Mouse (Mus musculus) liver, embryonic 12.5 days (tissue): Measurements from ENCODE around the gene Lrp10. TPM values are rescaled to one million over a fixed set of nuclear protein-coding genes. Genes with fewer than 3 reads are reported as not detected.

Experiments used
- ATAC-seq: fragments of 200-750 bp; cut with Nextera tagmentation; 2 replicates; pipeline ENCODE4 v1.8.0; 2017; ENCODE audit warnings: moderate number of reproducible peaks, mild to moderate bottlenecking, moderate library complexity
- H3K27ac ChIP-seq: fragments of 300-500 bp; sonication (generic); 2 replicates; pipeline ENCODE4 v1.5.1; 2016; ENCODE audit warnings: mild to moderate bottlenecking
- H3K27me3 ChIP-seq: fragments of 300-500 bp; sonication (generic); replicated peaks from 2 replicates; pipeline ENCODE4 v1.6.1; 2016; ENCODE audit warnings: mild to moderate bottlenecking, moderate library complexity
- H3K36me3 ChIP-seq: fragments of 300-500 bp; sonication (generic); 2 replicates; pipeline ENCODE4 v1.6.1; 2016; ENCODE audit warnings: mild to moderate bottlenecking, moderate library complexity
- H3K4me1 ChIP-seq: fragments of 300-500 bp; sonication (generic); 2 replicates; pipeline ENCODE4 v1.6.1; 2016
- H3K4me2 ChIP-seq: fragments of 300-500 bp; sonication (generic); 2 replicates; pipeline ENCODE4 v1.6.1; 2016; ENCODE audit warnings: mild to moderate bottlenecking, moderate library complexity
- H3K4me3 ChIP-seq: fragments of 300-500 bp; sonication (generic); 2 replicates; pipeline ENCODE4 v1.5.1; 2016; ENCODE audit warnings: mild to moderate bottlenecking, moderate library complexity
- H3K9ac ChIP-seq: fragments of 300-500 bp; sonication (generic); 2 replicates; pipeline ENCODE4 v1.6.1; 2016; ENCODE audit warnings: mild to moderate bottlenecking, moderate library complexity
- H3K9me3 ChIP-seq: fragments of 300-500 bp; sonication (generic); replicated peaks from 2 replicates; pipeline ENCODE4 v1.6.1; 2016; ENCODE audit warnings: mild to moderate bottlenecking, moderate library complexity
- WGBS: fragments of 180-500 bp; shearing (Covaris S2); methylation state at CpG from one replicate; pipeline ENCODE4 v1.1.7; 2016; ENCODE audit not compliant: insufficient replicate concordance; 5-methylcytosine and 5-hydroxymethylcytosine counted together
- polyA plus RNA-seq: library from polyadenylated mRNA; unstranded; fragments of >200 nt; fragmentation: Nextera tagmentation; extraction: Ambion mirVana; gene quantifications from 2 replicates; pipeline ENCODE4 v1.2.1, GENCODE M21; 2016

Gene Lrp10
- polyA plus RNA-seq, 1 experiment from 2014 or later: 32.9 TPM

DNA sequence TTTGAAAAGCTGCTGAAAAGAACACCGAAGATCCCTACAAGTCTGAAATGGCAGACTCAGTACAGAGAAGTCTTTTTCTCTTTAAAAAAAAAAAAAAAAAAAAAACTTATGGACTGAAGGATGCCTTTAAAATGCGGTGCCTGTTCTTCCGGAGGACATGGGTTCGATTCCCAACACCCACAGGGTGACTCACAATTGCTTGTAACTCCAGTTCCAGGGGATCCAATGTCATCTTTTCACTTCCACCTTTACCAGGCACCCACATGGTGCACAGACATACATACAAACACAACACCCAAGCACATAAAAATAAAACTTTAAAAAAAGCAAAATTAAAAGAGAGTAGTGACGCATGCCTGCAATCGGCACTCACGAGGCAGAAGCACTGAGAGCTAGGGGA is 36.2 kb upstream of the Lrp10 start:
- peak overlapping the region; percentile 86 for H3K4me2 ChIP-seq
- no peak for ATAC-seq
- peaks cover 19% of the 10 kb centered on the region for H3K36me3 ChIP-seq
- H3K9me3 ChIP-seq: no peaks in the 10 kb centered on the region
- peak overlapping the region; percentile 84; the same call in 1 of the 2 replicates for H3K9ac ChIP-seq
- no peak overlapping the region for H3K27ac ChIP-seq
- peaks cover 84% of the 10 kb centered on the region for H3K4me1 ChIP-seq
- peak overlapping the region; percentile 86 for H3K4me3 ChIP-seq
- 85% methylated on average over 7 of the region's 7 CpGs for WGBS
- H3K27me3 ChIP-seq: peaks cover 33% of the 10 kb centered on the region

DNA sequence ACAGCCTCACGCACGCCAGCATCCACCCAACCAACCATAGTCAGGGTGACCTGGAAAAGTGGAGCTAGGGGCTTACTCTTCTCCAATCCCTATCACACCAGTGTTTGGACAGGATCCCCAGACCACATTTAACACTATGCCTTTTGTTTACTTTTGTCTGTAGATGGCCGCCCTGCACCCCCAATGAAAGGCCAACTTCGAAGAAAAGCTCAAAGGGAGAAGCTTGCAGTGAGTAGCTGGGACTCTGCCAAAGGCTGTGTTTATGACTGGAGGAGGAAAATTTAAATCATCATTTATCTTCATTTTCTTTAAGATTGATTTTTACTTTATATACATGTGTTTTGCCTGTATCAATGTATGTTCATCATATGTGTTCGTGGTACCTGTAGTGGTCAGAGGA is 35.5 kb upstream of the Lrp10 start:
- H3K27me3 ChIP-seq: peaks cover 40% of the 10 kb centered on the region
- H3K9ac ChIP-seq: no peak overlapping the region
- no peaks in the 10 kb centered on the region for H3K9me3 ChIP-seq
- 81% methylated on average over 5 of the region's 5 CpGs for WGBS
- peaks cover 19% of the 10 kb centered on the region for H3K36me3 ChIP-seq
- ATAC-seq: no peak
- no peak overlapping the region for H3K4me3 ChIP-seq
- no peak overlapping the region for H3K27ac ChIP-seq
- H3K4me1 ChIP-seq: peaks cover 92% of the 10 kb centered on the region
- no peak overlapping the region; the same call in 1 of the 2 replicates for H3K4me2 ChIP-seq

- H3K4me1 ChIP-seq: peaks cover 91% of the 10 kb centered on the region
- no peaks in the 10 kb centered on the region for H3K9me3 ChIP-seq
- H3K4me2 ChIP-seq: no peak overlapping the region; the same call in 1 of the 2 replicates
- H3K27me3 ChIP-seq: peaks cover 51% of the 10 kb centered on the region
- WGBS: 50% methylated on average over 7 of the region's 7 CpGs
- no peak overlapping the region for H3K9ac ChIP-seq
- H3K4me3 ChIP-seq: no peak overlapping the region
- ATAC-seq: no peak
- peak overlapping the region; percentile 77 for H3K27ac ChIP-seq
- peaks cover 19% of the 10 kb centered on the region for H3K36me3 ChIP-seq
These were observed 34.4 kb upstream of the Lrp10 start for GRCm38 (mm10) chr14:54429332-54430093.

GRCm38 (mm10) chr14:54430406-54431145 is 33.4 kb upstream of the Lrp10 start:
- Histone ChIP-seq H3K4me3 (peak overlapping the region; percentile 63), H3K9ac (peak overlapping the region; percentile 76), H3K4me2 (peak overlapping the region; percentile 69), H3K27me3 (peaks cover 61% of the 10 kb centered on the region), H3K4me1 (peaks cover 81% of the 10 kb centered on the region), H3K27ac (peak overlapping the region; percentile 77), H3K9me3 (no peaks in the 10 kb centered on the region), H3K36me3 (peaks cover 23% of the 10 kb centered on the region)
- WGBS: 8% methylated on average over 18 of the region's 18 CpGs
- no peak for ATAC-seq

DNA sequence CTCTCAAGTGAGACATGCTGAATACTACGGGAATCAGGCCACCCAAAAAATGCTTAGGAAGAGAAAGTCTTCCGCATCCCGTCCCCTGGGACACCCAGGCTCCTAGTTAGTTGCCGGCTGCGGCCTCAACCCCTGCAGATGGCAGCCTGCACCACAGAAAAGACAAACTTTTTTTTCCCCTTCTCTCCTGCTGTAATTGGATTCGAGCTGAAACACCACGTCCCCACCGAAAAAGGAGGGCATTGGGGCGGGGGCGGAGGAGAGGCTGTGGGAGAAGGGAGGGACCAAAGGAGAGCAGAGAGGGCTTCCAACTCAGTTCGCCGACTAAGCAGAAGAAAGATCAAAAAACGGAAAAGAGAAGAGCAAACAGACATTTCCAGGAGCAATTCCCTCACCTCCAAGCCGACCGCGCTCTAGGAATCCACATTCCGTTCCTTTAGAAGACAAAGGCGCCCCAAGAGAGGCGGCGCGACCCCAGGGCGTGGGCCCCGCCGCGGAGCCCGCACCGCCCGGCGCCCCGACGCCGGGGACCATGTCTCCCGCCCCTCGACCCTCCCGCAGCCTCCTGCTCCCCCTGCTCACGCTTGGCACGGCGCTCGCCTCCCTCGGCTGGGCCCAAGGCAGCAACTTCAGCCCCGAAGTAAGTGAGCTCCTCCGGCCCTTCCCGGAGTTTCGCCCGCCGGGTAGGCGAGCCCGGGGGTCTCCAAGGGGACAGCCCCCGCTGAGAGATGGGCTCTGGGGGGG is 32.4 kb upstream of the Lrp10 start, which contains the start of gene Mmp14:
Gene Mmp14, plus strand, starts transcription at position 279 of the 744 bp plus-strand sequence.
- Histone ChIP-seq H3K36me3 (peaks cover 31% of the 10 kb centered on the region), H3K4me2 (peak within 1 kb of the TSS; percentile 69), H3K9ac (peak within 1 kb of the TSS; percentile 76), H3K4me1 (peaks cover 72% of the 10 kb centered on the region), H3K27ac (peak within 1 kb of the TSS; percentile 77), H3K4me3 (peak within 1 kb of the TSS; percentile 63), H3K9me3 (no peaks in the 10 kb centered on the region), H3K27me3 (peaks cover 65% of the 10 kb centered on the region)
- 2% methylated on average over 48 of the region's 49 CpGs for WGBS
- no peak for ATAC-seq

DNA sequence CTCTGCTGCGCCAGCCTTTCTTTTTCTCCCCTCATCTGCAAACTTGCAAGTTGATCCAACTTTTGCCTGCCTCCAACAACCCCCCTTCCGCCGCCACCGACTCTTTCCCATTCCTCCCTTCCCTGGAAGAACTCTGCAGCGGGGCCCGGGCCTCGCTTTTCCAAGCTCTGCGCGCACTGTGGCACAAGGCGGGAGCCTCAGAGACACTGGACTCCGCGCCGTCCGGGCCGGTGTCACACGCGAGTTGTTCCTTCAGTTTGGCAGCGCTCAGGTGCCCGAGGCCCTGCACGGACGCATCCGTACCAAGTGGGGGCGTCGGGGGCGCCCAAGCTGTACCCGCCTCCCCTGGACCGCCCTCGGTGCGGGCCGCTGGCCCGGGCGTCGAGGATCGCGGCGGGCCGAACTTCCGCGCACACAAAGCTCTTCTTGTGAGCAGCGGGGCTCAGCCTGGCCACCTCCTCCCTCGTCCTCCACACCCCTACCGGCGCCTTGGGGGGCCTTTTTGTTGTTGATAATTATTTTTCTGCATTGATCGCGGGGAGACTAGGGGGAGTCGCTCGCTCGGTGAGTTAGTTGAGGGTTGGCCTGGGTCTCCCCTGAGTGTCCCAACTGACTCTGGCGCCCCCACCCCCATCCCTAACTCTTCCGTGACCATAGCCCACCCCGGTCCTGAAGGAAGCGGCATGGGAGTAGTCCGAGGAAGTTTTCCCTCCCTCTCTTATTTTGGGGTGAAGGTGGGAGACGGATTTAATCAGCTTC is 31.7 kb upstream of the Lrp10 start:
- H3K4me3 ChIP-seq: peak overlapping the region; percentile 63
- peak overlapping the region; percentile 69 for H3K4me2 ChIP-seq
- H3K9me3 ChIP-seq: no peaks in the 10 kb centered on the region
- no peak for ATAC-seq
- H3K9ac ChIP-seq: peak overlapping the region; percentile 76
- H3K27me3 ChIP-seq: peaks cover 65% of the 10 kb centered on the region
- 5% methylated on average over 54 of the region's 54 CpGs for WGBS
- H3K4me1 ChIP-seq: peaks cover 68% of the 10 kb centered on the region
- peaks cover 32% of the 10 kb centered on the region for H3K36me3 ChIP-seq
- H3K27ac ChIP-seq: peak overlapping the region; percentile 77

DNA sequence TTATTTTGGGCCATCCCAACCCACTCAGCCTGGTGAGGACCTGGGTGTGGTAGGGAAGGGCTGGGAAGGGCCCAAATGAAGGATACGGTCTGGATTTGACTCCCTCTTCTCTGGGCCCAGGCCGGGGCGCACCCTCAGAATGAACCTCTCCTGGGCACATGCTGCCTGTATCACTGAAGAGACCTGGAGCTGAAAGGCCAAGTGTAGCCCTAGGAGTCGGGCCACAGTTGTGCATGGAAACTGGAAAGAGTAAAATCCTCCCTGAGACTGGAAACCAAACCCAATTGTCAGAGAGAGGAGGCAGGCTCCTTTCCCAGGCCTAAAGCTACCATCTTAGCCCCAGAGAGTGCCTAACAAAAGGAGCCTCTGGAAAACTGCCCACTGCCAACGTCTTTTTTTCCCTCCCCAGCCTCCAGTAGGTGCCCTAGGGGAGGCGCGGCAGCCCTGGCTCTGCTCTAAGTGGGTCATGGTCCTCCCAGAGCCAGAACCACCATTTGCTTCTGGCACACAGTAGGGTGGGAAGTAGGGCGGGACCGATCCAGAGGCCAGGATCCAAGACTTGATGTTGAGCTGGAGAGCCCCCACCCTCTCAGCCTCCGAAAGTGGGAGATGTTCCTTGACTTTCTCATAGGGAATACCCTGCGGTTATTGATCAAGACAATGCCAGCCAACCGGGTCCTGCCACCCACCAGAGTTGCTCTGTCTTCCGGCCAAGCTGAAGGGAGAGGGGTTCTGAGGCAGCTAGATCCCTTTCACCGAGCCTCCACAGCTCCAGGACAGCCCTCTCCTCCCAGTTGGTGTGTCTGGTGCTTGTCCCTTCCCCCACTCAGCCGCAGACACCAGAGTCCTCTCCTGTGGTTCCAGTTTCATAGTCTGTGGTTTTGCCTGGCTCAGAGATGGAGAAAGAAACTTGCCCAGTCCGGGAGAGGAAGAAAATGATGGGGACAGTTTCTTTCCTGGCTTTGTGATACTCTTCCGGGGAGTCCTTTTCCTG is 30.8 kb upstream of the Lrp10 start:
- Histone ChIP-seq H3K27me3 (peaks cover 65% of the 10 kb centered on the region), H3K27ac (peak overlapping the region; percentile 77), H3K4me1 (peaks cover 60% of the 10 kb centered on the region), H3K9me3 (no peaks in the 10 kb centered on the region), H3K36me3 (peaks cover 39% of the 10 kb centered on the region), H3K9ac (peak overlapping the region; percentile 76), H3K4me2 (peak overlapping the region; percentile 69), H3K4me3 (peak overlapping the region; percentile 63)
- WGBS: 26% methylated on average over 17 of the region's 17 CpGs
- ATAC-seq: no peak

DNA sequence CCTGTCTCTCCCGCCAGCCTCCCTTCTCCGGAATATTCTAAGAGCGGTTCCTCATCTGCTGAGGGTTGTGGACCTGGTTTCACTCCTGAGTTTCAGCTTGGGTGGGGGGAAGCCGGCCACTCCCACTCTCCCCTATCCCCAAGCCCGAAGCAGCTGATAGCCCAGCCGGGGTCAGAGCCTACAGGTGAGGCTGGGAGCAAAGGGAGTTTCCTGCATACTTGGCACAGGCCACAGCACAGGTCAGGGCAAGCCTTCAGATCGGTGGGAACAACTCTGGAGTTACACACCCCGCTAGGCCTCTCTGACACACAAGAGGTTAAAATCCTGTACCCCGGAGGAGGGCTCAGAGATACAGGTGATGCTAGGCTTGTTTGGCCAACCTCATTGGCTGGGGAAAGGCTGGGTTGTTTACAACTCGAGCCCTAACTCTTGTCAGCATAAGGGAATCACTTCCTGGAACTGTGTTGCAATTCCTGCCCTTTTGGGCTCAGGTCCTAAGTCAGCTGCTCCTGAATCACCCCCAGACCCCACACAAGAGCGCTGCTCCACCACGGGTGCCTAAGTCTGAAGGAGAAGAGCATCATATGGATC is 29.9 kb upstream of the Lrp10 start:
- peaks cover 53% of the 10 kb centered on the region for H3K4me1 ChIP-seq
- no peaks in the 10 kb centered on the region for H3K9me3 ChIP-seq
- peak; percentile 16; the same call in 1 of the 2 replicates for ATAC-seq
- no peak overlapping the region for H3K27ac ChIP-seq
- peak overlapping the region; percentile 76; the same call in 1 of the 2 replicates for H3K9ac ChIP-seq
- peaks cover 39% of the 10 kb centered on the region for H3K36me3 ChIP-seq
- peaks cover 65% of the 10 kb centered on the region for H3K27me3 ChIP-seq
- 42% methylated on average over 12 of the region's 12 CpGs for WGBS
- peak overlapping the region; percentile 63 for H3K4me3 ChIP-seq
- H3K4me2 ChIP-seq: peak overlapping the region; percentile 69

- H3K4me2 ChIP-seq: no peak overlapping the region
- no peak overlapping the region for H3K9ac ChIP-seq
- peaks cover 61% of the 10 kb centered on the region for H3K27me3 ChIP-seq
- no peak overlapping the region for H3K27ac ChIP-seq
- peaks cover 41% of the 10 kb centered on the region for H3K36me3 ChIP-seq
- no peaks in the 10 kb centered on the region for H3K9me3 ChIP-seq
- 65% methylated on average over 11 of the region's 11 CpGs for WGBS
- no peak for ATAC-seq
- H3K4me3 ChIP-seq: no peak overlapping the region
- peaks cover 40% of the 10 kb centered on the region for H3K4me1 ChIP-seq
These were observed 28.6 kb upstream of the Lrp10 start for GRCm38 (mm10) chr14:54435194-54435918.

GRCm38 (mm10) chr14:54439155-54439554 is 24.8 kb upstream of the Lrp10 start:
- no peaks in the 10 kb centered on the region for H3K9me3 ChIP-seq
- peaks cover 13% of the 10 kb centered on the region for H3K4me1 ChIP-seq
- peaks cover 46% of the 10 kb centered on the region for H3K36me3 ChIP-seq
- H3K4me3 ChIP-seq: no peak overlapping the region
- peaks cover 33% of the 10 kb centered on the region for H3K27me3 ChIP-seq
- WGBS: 77% methylated on average over 12 of the region's 12 CpGs
- H3K9ac ChIP-seq: no peak overlapping the region
- no peak overlapping the region for H3K4me2 ChIP-seq
- no peak for ATAC-seq
- no peak overlapping the region for H3K27ac ChIP-seq
